Mouse (Mus musculus): ENCODE results near the gene Trappc2l. TPM values are rescaled to one million over a fixed set of nuclear protein-coding genes. Genes with fewer than 3 reads are reported as not detected.
A peak's percentile ranks its signal among the peaks of the same experiment; 100 is the strongest.

Trappc2l gene
- polyA plus RNA-seq, 1 experiment from 2014 or later = 59.8 TPM

- H3K4me2 ChIP-seq (replicated peaks; ENCODE audit: low read depth, low read length) = no peak overlapping the region
- ATAC-seq (ENCODE audit: low FRiP score, low TSS enrichment) = no peak
- no peak overlapping the region for H3K4me3 ChIP-seq (ENCODE audit: low read length)
- 55% methylated on average over 6 of the region's 6 CpGs for WGBS
- H3K27me3 ChIP-seq (ENCODE audit: control insufficient read depth, insufficient read depth, low read length) = no peaks in the 10 kb centered on the region
- H3K9me3 ChIP-seq (ENCODE audit: control insufficient read depth, low read length) = no peaks in the 10 kb centered on the region
- H3K27ac ChIP-seq (ENCODE audit: low read depth, low read length) = no peak overlapping the region
- H3K4me1 ChIP-seq (ENCODE audit: control insufficient read depth, insufficient read depth, low read length) = peaks cover 20% of the 10 kb centered on the region; the same call in 1 of the 2 replicates
- H3K9ac ChIP-seq (ENCODE audit: low read depth, low read length) = no peak overlapping the region
- no peaks in the 10 kb centered on the region for H3K36me3 ChIP-seq (ENCODE audit: control insufficient read depth, insufficient read depth, low read length)
Measured at GRCm38 (mm10) chr8:122652643-122653042, 41.2 kb downstream of the Trappc2l start.

- peaks cover 20% of the 10 kb centered on the region; the same call in 1 of the 2 replicates for H3K4me1 ChIP-seq (ENCODE audit: control insufficient read depth, insufficient read depth, low read length)
Measured at GRCm38 (mm10) chr8:122654768-122655167, 43.3 kb downstream of the Trappc2l start.

DNA sequence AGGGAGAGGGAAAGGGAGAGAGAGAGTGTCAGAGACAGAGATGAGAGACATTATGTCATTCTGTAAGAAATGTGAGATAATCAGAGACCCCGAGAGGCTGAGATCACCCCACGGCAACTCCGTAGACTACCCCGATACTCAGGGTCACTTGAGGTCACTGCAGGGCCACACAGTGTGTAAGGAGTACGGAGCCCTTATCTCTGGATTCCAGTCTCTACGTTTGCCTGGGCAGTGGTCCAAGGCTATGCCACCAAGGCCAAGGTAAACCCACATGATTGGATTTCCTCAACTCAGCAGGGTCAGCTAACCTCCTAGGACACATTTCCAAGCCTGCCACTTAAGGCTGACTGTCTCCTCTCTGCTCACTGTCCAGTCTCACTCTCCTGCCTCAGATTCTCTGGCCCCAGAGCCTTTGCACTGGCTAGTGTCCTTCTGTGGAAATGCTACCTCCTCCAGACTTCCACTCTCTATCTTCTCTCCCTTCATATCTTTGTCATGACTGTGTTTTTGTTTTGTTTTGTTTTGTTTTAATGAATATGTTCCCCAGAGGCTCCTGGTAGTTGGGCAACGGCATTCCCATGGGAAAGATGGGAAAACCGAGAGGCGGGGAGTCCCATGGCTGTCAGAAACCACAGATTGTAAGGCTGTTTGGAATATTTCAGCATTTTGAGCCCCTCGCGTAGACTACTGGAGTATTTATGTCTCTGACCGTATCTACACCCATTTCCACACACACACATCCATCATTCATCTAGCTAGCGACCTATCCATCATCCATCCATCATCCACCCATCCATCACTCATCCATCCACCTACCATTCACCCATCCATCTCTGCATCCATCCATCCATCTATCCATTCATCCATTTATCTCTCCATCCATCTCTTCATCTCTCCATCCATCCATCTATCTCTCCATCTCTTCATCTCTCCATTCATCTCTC is 44.9 kb downstream of the Trappc2l start:
- H3K4me2 ChIP-seq (replicated peaks; ENCODE audit: low read depth, low read length) = no peak overlapping the region
- H3K36me3 ChIP-seq (ENCODE audit: control insufficient read depth, insufficient read depth, low read length) = no peaks in the 10 kb centered on the region
- no peak for ATAC-seq (ENCODE audit: low FRiP score, low TSS enrichment)
- no peaks in the 10 kb centered on the region for H3K27me3 ChIP-seq (ENCODE audit: control insufficient read depth, insufficient read depth, low read length)
- H3K27ac ChIP-seq (ENCODE audit: low read depth, low read length) = no peak overlapping the region
- no peak overlapping the region for H3K4me3 ChIP-seq (ENCODE audit: low read length)
- no peak overlapping the region for H3K9ac ChIP-seq (ENCODE audit: low read depth, low read length)
- 79% methylated on average over 13 of the region's 13 CpGs for WGBS
- H3K9me3 ChIP-seq (ENCODE audit: control insufficient read depth, low read length) = no peaks in the 10 kb centered on the region
- H3K4me1 ChIP-seq (ENCODE audit: control insufficient read depth, insufficient read depth, low read length) = peaks cover 28% of the 10 kb centered on the region

More at GRCm38 (mm10) chr8:122654768-122655167, 43.3 kb downstream of the Trappc2l start:
- no peak for ATAC-seq (ENCODE audit: low FRiP score, low TSS enrichment)
- Histone ChIP-seq H3K4me3 (ENCODE audit: low read length) (no peak overlapping the region), H3K9me3 (ENCODE audit: control insufficient read depth, low read length) (no peaks in the 10 kb centered on the region), H3K27me3 (ENCODE audit: control insufficient read depth, insufficient read depth, low read length) (no peaks in the 10 kb centered on the region), H3K27ac (ENCODE audit: low read depth, low read length) (no peak overlapping the region), H3K4me2 (replicated peaks; ENCODE audit: low read depth, low read length) (no peak overlapping the region), H3K36me3 (ENCODE audit: control insufficient read depth, insufficient read depth, low read length) (no peaks in the 10 kb centered on the region), H3K9ac (ENCODE audit: low read depth, low read length) (no peak overlapping the region)
- 52% methylated on average over 7 of the region's 7 CpGs for WGBS

- H3K9me3 ChIP-seq (ENCODE audit: control insufficient read depth, low read length) = no peaks in the 10 kb centered on the region
- no peak for ATAC-seq (ENCODE audit: low FRiP score, low TSS enrichment)
- no peak overlapping the region for H3K27ac ChIP-seq (ENCODE audit: low read depth, low read length)
- H3K36me3 ChIP-seq (ENCODE audit: control insufficient read depth, insufficient read depth, low read length) = no peaks in the 10 kb centered on the region
- H3K4me1 ChIP-seq (ENCODE audit: control insufficient read depth, insufficient read depth, low read length) = peaks cover 34% of the 10 kb centered on the region
- H3K27me3 ChIP-seq (ENCODE audit: control insufficient read depth, insufficient read depth, low read length) = no peaks in the 10 kb centered on the region
- no peak overlapping the region for H3K4me3 ChIP-seq (ENCODE audit: low read length)
- H3K9ac ChIP-seq (ENCODE audit: low read depth, low read length) = no peak overlapping the region
- WGBS = 49% methylated on average over 10 of the region's 10 CpGs
- no peak overlapping the region for H3K4me2 ChIP-seq (replicated peaks; ENCODE audit: low read depth, low read length)
Measured at GRCm38 (mm10) chr8:122658149-122658806, 46.8 kb downstream of the Trappc2l start.

- no peak overlapping the region for H3K27ac ChIP-seq (ENCODE audit: low read depth, low read length)
- no peak overlapping the region for H3K4me3 ChIP-seq (ENCODE audit: low read length)
- no peaks in the 10 kb centered on the region for H3K36me3 ChIP-seq (ENCODE audit: control insufficient read depth, insufficient read depth, low read length)
- H3K9ac ChIP-seq (ENCODE audit: low read depth, low read length) = no peak overlapping the region
- H3K4me2 ChIP-seq (replicated peaks; ENCODE audit: low read depth, low read length) = no peak overlapping the region
- no peak for ATAC-seq (ENCODE audit: low FRiP score, low TSS enrichment)
- H3K4me1 ChIP-seq (ENCODE audit: control insufficient read depth, insufficient read depth, low read length) = peaks cover 39% of the 10 kb centered on the region
- WGBS = 47% methylated on average over 9 of the region's 9 CpGs
- H3K27me3 ChIP-seq (ENCODE audit: control insufficient read depth, insufficient read depth, low read length) = no peaks in the 10 kb centered on the region
- no peaks in the 10 kb centered on the region for H3K9me3 ChIP-seq (ENCODE audit: control insufficient read depth, low read length)
Measured at GRCm38 (mm10) chr8:122658807-122659160, 47.3 kb downstream of the Trappc2l start.

DNA sequence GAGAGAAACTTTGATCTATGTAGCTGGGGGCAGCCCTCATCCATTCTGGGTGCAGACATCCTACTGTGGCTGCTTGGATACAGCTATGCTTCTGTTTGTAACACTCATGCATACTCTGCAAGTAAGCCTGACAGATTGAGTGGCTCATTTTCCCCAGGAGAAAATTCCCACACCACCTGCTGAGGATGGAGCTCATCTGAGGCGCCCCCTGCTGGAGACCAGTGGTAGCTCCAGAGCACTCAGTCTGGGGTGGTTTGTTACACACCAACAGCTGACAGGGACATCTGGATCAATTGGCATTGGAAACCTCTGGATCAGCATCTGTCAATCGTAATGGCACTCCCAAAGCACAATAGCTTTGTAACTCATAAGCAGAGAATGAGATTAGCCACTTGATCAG is 48.6 kb downstream of the Trappc2l start:
- H3K4me3 ChIP-seq (ENCODE audit: low read length) = no peak overlapping the region
- no peak overlapping the region for H3K4me2 ChIP-seq (replicated peaks; ENCODE audit: low read depth, low read length)
- no peaks in the 10 kb centered on the region for H3K9me3 ChIP-seq (ENCODE audit: control insufficient read depth, low read length)
- no peaks in the 10 kb centered on the region for H3K27me3 ChIP-seq (ENCODE audit: control insufficient read depth, insufficient read depth, low read length)
- no peak overlapping the region for H3K9ac ChIP-seq (ENCODE audit: low read depth, low read length)
- no peak for ATAC-seq (ENCODE audit: low FRiP score, low TSS enrichment)
- no peak overlapping the region for H3K27ac ChIP-seq (ENCODE audit: low read depth, low read length)
- WGBS = 72% methylated on average over 2 of the region's 2 CpGs
- H3K36me3 ChIP-seq (ENCODE audit: control insufficient read depth, insufficient read depth, low read length) = no peaks in the 10 kb centered on the region
- H3K4me1 ChIP-seq (ENCODE audit: control insufficient read depth, insufficient read depth, low read length) = peaks cover 37% of the 10 kb centered on the region

DNA sequence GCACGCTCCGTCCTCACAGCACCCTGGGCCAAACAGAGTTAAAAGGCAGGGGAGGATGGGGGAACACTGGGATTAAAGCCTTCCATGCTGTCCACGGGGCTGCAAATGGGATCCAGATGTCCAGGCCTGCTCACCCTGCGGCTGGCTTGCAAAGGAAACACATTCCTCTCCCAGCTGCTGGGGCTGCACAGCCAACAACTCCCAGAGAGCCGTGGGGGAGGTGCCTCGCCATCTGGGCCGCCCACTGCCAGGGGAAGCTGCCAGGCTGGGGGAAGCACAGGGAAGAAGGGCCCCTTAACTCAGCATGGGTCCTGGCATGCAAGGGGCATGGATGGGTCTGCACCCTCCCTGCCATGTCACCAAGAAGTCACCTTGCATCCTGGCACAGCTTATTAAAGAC is 49.7 kb downstream of the Trappc2l start:
- Histone ChIP-seq H3K27me3 (ENCODE audit: control insufficient read depth, insufficient read depth, low read length) (no peaks in the 10 kb centered on the region), H3K4me3 (ENCODE audit: low read length) (no peak overlapping the region), H3K36me3 (ENCODE audit: control insufficient read depth, insufficient read depth, low read length) (no peaks in the 10 kb centered on the region), H3K4me1 (ENCODE audit: control insufficient read depth, insufficient read depth, low read length) (peaks cover 35% of the 10 kb centered on the region), H3K9ac (ENCODE audit: low read depth, low read length) (no peak overlapping the region), H3K4me2 (replicated peaks; ENCODE audit: low read depth, low read length) (no peak overlapping the region), H3K9me3 (ENCODE audit: control insufficient read depth, low read length) (no peaks in the 10 kb centered on the region), H3K27ac (ENCODE audit: low read depth, low read length) (peak overlapping the region; percentile 55; the same call in 1 of the 2 replicates)
- 21% methylated on average over 7 of the region's 7 CpGs for WGBS
- peak; percentile 67 for ATAC-seq (ENCODE audit: low FRiP score, low TSS enrichment)

GRCm38 (mm10) chr8:122661894-122662293 is 50.5 kb downstream of the Trappc2l start:
- H3K27me3 ChIP-seq (ENCODE audit: control insufficient read depth, insufficient read depth, low read length) = no peaks in the 10 kb centered on the region
- no peak overlapping the region for H3K9ac ChIP-seq (ENCODE audit: low read depth, low read length)
- no peak overlapping the region for H3K27ac ChIP-seq (ENCODE audit: low read depth, low read length)
- H3K4me3 ChIP-seq (ENCODE audit: low read length) = no peak overlapping the region
- ATAC-seq (ENCODE audit: low FRiP score, low TSS enrichment) = no peak
- H3K4me1 ChIP-seq (ENCODE audit: control insufficient read depth, insufficient read depth, low read length) = peaks cover 42% of the 10 kb centered on the region
- no peaks in the 10 kb centered on the region for H3K36me3 ChIP-seq (ENCODE audit: control insufficient read depth, insufficient read depth, low read length)
- WGBS = 80% methylated on average over 2 of the region's 2 CpGs
- H3K9me3 ChIP-seq (ENCODE audit: control insufficient read depth, low read length) = no peaks in the 10 kb centered on the region
- no peak overlapping the region for H3K4me2 ChIP-seq (replicated peaks; ENCODE audit: low read depth, low read length)

DNA sequence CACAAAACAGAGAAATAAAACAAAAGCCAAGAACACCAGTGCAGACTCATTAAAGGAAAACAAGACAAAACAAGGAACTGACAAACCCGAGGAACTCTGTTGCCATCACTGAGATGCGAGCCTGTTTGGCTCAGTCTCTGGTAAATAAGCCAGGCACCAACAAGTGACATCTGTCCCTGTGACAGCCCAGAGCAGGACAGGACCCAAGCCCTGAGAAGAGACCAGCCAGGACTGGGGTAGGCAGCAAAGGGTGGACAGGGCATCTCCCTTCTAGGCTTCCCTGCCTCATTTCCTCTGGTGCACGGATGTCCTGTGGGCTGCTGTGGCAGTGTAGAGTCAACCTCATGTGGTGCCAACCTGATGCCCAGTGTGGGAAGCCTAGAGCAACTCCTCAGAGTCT is 51.7 kb downstream of the Trappc2l start:
- Histone ChIP-seq H3K4me3 (ENCODE audit: low read length) (no peak overlapping the region), H3K4me2 (replicated peaks; ENCODE audit: low read depth, low read length) (no peak overlapping the region), H3K27ac (ENCODE audit: low read depth, low read length) (no peak overlapping the region), H3K4me1 (ENCODE audit: control insufficient read depth, insufficient read depth, low read length) (peaks cover 47% of the 10 kb centered on the region), H3K36me3 (ENCODE audit: control insufficient read depth, insufficient read depth, low read length) (no peaks in the 10 kb centered on the region), H3K9ac (ENCODE audit: low read depth, low read length) (no peak overlapping the region), H3K27me3 (ENCODE audit: control insufficient read depth, insufficient read depth, low read length) (no peaks in the 10 kb centered on the region), H3K9me3 (ENCODE audit: control insufficient read depth, low read length) (no peaks in the 10 kb centered on the region)
- WGBS = 81% methylated on average over 3 of the region's 3 CpGs
- ATAC-seq (ENCODE audit: low FRiP score, low TSS enrichment) = no peak

All from kidney, embryonic 14.5 days (tissue).